Mouse (Mus musculus) intestine, embryonic 16.5 days (tissue): ENCODE measurements around the gene Rcsd1. TPM values are rescaled to one million over a fixed set of nuclear protein-coding genes. Genes with fewer than 3 reads are reported as not detected.

Experiments used
- ATAC-seq: fragments of 200-750 bp; cut with Nextera tagmentation; 2 replicates; pipeline ENCODE4 v1.8.0; 2017; ENCODE audit warnings: moderate TSS enrichment, moderate library complexity
- H3K27ac ChIP-seq: fragments of 300-500 bp; sonication (generic); 2 replicates; pipeline ENCODE4 v1.5.1; 2014; ENCODE audit warnings: mild to moderate bottlenecking, low read length
- H3K27me3 ChIP-seq: fragments of 300-500 bp; sonication (generic); replicated peaks from 2 replicates; pipeline ENCODE4 v1.6.1; 2014; ENCODE audit warnings: low read length, control low read depth, mixed read lengths; ENCODE audit not compliant: control insufficient read depth, insufficient read depth
- H3K36me3 ChIP-seq: fragments of 300-500 bp; sonication (generic); 2 replicates; pipeline ENCODE4 v1.6.1; 2014; ENCODE audit warnings: low read length, control low read depth; ENCODE audit not compliant: control insufficient read depth, insufficient read depth
- H3K4me1 ChIP-seq: fragments of 300-500 bp; sonication (generic); 2 replicates; pipeline ENCODE4 v1.6.1; 2014; ENCODE audit warnings: low read length, control low read depth, mixed read lengths; ENCODE audit not compliant: control insufficient read depth, insufficient read depth
- H3K4me2 ChIP-seq: fragments of 300-500 bp; sonication (generic); 2 replicates; pipeline ENCODE4 v1.6.1; 2014; ENCODE audit warnings: low read depth, low read length, control low read depth
- H3K4me3 ChIP-seq: fragments of 300-500 bp; sonication (generic); 2 replicates; pipeline ENCODE4 v1.5.1; 2014; ENCODE audit warnings: mild to moderate bottlenecking, low read length
- H3K9ac ChIP-seq: fragments of 300-500 bp; sonication (generic); 2 replicates; pipeline ENCODE4 v1.6.1; 2014; ENCODE audit warnings: low read depth, low read length
- H3K9me3 ChIP-seq: fragments of 300-500 bp; sonication (generic); 2 replicates; pipeline ENCODE4 v1.6.1; 2016; ENCODE audit warnings: low read length, control low read depth; ENCODE audit not compliant: control insufficient read depth
- WGBS: fragments of 180-500 bp; shearing (Covaris S2); extraction: QIAGEN DNeasy Blood & Tissue Kit; methylation state at CpG from one replicate; pipeline ENCODE4 v1.1.7; 2014; 5-methylcytosine and 5-hydroxymethylcytosine counted together
- polyA plus RNA-seq: library from polyadenylated mRNA; unstranded; fragments of >200 nt; fragmentation: Nextera tagmentation; extraction: Ambion mirVana; gene quantifications from 2 replicates; pipeline ENCODE4 v1.2.1, GENCODE M21; 2015

The Rcsd1 gene
- polyA plus RNA-seq, 1 experiment from 2014 or later, result 32.4 TPM

DNA sequence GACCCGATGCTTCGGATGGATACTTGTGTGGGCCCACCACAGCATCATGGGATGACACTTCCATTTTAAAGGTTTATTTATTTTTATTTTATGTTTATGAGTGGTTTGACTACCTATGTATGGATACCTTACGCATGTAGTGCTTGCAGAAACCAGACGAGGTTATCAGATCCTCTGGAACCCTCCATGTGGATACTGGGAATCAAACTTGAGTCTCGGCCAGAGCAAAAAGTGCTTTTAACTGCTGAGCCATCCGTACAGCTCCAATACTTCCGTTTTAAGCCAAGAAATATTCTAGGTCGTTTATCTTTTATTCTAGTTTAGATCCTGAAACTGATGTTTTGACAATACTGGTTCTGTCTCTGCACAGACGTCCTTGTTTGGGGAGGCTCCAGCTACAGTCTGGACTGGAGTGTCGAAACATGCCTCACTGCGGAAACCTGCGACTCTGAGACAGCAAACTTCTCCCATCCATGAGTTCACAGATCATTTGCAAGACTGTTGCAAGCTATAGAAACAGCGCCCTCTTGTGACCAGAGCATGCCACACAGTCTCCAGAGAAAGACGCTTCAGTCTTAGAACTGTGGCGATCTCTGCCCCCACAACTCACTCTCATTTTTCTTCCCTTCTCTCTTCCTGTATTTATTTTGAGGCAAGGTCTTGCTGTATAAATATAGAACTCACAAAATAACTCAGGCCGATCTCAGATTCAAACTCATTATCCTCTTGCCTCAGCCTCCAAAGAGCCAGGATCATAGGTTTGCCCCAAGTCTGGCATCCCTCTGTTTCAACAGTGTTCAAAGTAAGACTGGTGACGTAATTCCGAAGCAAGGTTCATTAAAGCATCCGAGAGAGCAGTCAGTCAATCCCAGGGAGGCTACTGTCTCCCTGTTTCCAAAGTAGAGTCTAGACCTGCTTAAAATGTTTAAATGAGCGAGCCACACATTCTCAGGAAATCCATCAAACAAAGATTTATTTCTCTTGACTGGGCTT is 26.6 kb upstream of the Rcsd1 start:
- no peak overlapping the region for H3K9ac ChIP-seq
- H3K36me3 ChIP-seq, result no peaks in the 10 kb centered on the region
- H3K4me2 ChIP-seq, result no peak overlapping the region
- no peaks in the 10 kb centered on the region for H3K27me3 ChIP-seq
- peak; percentile 85 for ATAC-seq
- 27% methylated on average over 20 of the region's 20 CpGs for WGBS
- H3K9me3 ChIP-seq, result no peaks in the 10 kb centered on the region
- no peak overlapping the region for H3K4me3 ChIP-seq
- H3K4me1 ChIP-seq, result peaks cover 3% of the 10 kb centered on the region; the same call in 1 of the 2 replicates
- H3K27ac ChIP-seq, result no peak overlapping the region

GRCm38 (mm10) chr1:165734840-165735239 is 25.3 kb upstream of the Rcsd1 start:
- Histone ChIP-seq H3K9ac (no peak overlapping the region), H3K9me3 (no peaks in the 10 kb centered on the region), H3K27ac (no peak overlapping the region), H3K36me3 (no peaks in the 10 kb centered on the region), H3K4me1 (peaks cover 3% of the 10 kb centered on the region; the same call in 1 of the 2 replicates), H3K27me3 (no peaks in the 10 kb centered on the region), H3K4me3 (no peak overlapping the region), H3K4me2 (no peak overlapping the region)
- WGBS, result 93% methylated on average over 2 of the region's 2 CpGs
- ATAC-seq, result no peak

- no peak overlapping the region for H3K4me3 ChIP-seq
- no peak overlapping the region for H3K27ac ChIP-seq
- H3K4me1 ChIP-seq, result peaks cover 7% of the 10 kb centered on the region
- WGBS, result 65% methylated on average over 6 of the region's 6 CpGs
- no peaks in the 10 kb centered on the region for H3K36me3 ChIP-seq
- no peak for ATAC-seq
- H3K9me3 ChIP-seq, result no peaks in the 10 kb centered on the region
- no peaks in the 10 kb centered on the region for H3K27me3 ChIP-seq
- H3K4me2 ChIP-seq, result no peak overlapping the region
- H3K9ac ChIP-seq, result no peak overlapping the region
Measured at GRCm38 (mm10) chr1:165731553-165731952, 22.0 kb upstream of the Rcsd1 start.

DNA sequence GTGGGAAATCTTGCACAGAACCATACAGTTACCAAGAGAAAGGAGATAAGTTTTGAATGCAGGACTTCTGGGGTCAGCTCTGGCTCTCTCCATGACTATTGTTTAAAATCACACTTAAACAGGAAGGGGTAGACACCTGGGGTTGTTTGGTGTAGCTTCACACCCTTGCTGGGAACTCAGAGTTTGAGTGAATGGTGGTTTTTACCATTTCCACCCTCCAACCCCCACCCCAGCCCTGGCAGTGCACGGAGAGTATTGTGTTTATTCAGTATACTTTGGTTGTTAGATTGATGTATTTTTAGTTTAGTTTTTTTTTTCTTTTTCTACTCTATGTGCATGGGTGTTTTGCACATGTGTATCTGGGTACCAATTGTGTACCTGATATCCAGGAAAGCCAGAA is 20.6 kb upstream of the Rcsd1 start:
- Histone ChIP-seq H3K27ac (no peak overlapping the region), H3K4me2 (no peak overlapping the region), H3K9me3 (no peaks in the 10 kb centered on the region), H3K4me1 (peaks cover 4% of the 10 kb centered on the region; the same call in 1 of the 2 replicates), H3K9ac (no peak overlapping the region), H3K4me3 (no peak overlapping the region), H3K36me3 (no peaks in the 10 kb centered on the region), H3K27me3 (no peaks in the 10 kb centered on the region)
- ATAC-seq, result no peak
- 32% methylated on average over 1 of the region's 1 CpGs for WGBS

DNA sequence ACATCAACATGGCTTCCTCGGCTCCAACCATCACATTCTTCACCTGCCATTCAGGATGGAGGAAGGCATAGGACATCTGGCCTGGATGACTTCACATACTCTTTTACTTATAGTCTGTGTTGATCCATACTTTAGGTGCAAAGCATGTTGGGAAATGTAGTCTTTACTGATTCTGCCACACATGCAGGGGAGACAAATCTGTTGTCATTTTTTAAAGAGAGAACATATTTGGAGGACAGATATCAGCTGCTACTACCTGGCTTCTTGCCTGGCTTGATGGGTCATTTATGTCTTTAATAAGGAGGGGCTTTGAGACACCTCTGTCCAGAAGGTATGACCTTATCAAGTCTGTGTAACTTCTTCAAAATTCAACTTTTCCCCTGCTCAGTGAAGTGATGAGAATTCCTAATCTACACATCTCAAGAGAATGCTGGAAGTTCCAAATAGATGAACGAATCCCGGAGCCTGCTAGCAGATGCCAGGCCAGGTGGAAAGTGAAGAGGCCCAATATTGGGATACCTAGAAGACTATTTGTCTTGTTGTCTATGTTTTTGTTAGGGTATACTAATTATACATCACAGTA is 18.6 kb upstream of the Rcsd1 start:
- Histone ChIP-seq H3K27me3 (no peaks in the 10 kb centered on the region), H3K9ac (no peak overlapping the region), H3K27ac (no peak overlapping the region), H3K4me1 (peaks cover 12% of the 10 kb centered on the region), H3K4me2 (no peak overlapping the region), H3K9me3 (no peaks in the 10 kb centered on the region), H3K36me3 (no peaks in the 10 kb centered on the region), H3K4me3 (no peak overlapping the region)
- 85% methylated on average over 3 of the region's 3 CpGs for WGBS
- ATAC-seq, result no peak

GRCm38 (mm10) chr1:165726986-165727385 is 17.4 kb upstream of the Rcsd1 start:
- Histone ChIP-seq H3K9me3 (no peaks in the 10 kb centered on the region), H3K36me3 (no peaks in the 10 kb centered on the region), H3K4me2 (no peak overlapping the region), H3K4me1 (peaks cover 12% of the 10 kb centered on the region), H3K9ac (no peak overlapping the region), H3K27me3 (no peaks in the 10 kb centered on the region), H3K27ac (no peak overlapping the region), H3K4me3 (no peak overlapping the region)
- 43% methylated on average over 1 of the region's 1 CpGs for WGBS
- no peak for ATAC-seq

DNA sequence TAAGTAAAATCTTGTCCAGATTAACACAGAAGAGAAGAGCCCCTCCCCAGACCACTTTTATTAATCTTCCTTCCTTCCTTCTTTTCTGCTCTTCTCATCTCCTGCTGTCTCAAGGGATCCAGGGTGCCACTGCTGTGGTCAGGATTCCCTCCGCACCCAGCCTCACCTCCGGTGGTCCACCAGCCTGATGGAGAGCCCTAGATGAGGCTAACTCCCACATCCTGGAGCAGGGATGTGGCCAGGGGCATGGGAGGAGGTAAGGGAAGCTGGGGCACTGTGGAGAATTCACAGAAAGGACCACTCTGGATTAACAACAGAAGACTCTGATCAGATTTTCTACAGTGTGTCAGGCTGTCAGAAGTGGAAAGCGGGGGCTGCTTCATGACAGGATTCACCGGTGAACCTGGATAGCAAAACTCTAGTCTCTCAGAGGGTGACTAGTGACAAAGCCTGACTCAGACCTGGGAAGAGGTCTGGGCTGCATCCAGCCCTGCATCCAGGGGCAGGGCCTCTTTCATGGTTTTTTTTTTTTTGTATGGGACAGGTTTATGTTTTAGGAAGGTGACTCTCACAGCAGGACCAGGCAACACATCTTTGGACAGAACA is 15.6 kb upstream of the Rcsd1 start:
- no peak overlapping the region for H3K4me2 ChIP-seq
- ATAC-seq, result no peak
- no peak overlapping the region for H3K27ac ChIP-seq
- no peak overlapping the region for H3K4me3 ChIP-seq
- 0 out of 2 replicates have a peak overlapping the region, but pooled peaks have one; percentile 11 for H3K9ac ChIP-seq
- no peaks in the 10 kb centered on the region for H3K36me3 ChIP-seq
- WGBS, result 83% methylated on average over 4 of the region's 4 CpGs
- H3K27me3 ChIP-seq, result no peaks in the 10 kb centered on the region
- peaks cover 12% of the 10 kb centered on the region for H3K4me1 ChIP-seq
- no peaks in the 10 kb centered on the region for H3K9me3 ChIP-seq

- H3K4me1 ChIP-seq, result peaks cover 8% of the 10 kb centered on the region
- WGBS, result 56% methylated on average over 11 of the region's 11 CpGs
- H3K36me3 ChIP-seq, result no peaks in the 10 kb centered on the region
- no peaks in the 10 kb centered on the region for H3K9me3 ChIP-seq
- no peak overlapping the region for H3K4me2 ChIP-seq
- H3K4me3 ChIP-seq, result no peak overlapping the region
- no peaks in the 10 kb centered on the region for H3K27me3 ChIP-seq
- ATAC-seq, result peak; percentile 56; the same call in 1 of the 2 replicates
- no peak overlapping the region for H3K9ac ChIP-seq
- no peak overlapping the region for H3K27ac ChIP-seq
Measured at GRCm38 (mm10) chr1:165724219-165725033, 14.9 kb upstream of the Rcsd1 start.
